Mouse (Mus musculus): Measurements from ENCODE around the gene Tfb2m. TPM values are rescaled to one million over a fixed set of nuclear protein-coding genes. Genes with fewer than 3 reads are reported as not detected.
A peak's percentile ranks its signal among the peaks of the same experiment; 100 is the strongest.

Gene Tfb2m
- polyA plus RNA-seq, 1 experiment from 2014 or later, result 17.3 TPM

DNA sequence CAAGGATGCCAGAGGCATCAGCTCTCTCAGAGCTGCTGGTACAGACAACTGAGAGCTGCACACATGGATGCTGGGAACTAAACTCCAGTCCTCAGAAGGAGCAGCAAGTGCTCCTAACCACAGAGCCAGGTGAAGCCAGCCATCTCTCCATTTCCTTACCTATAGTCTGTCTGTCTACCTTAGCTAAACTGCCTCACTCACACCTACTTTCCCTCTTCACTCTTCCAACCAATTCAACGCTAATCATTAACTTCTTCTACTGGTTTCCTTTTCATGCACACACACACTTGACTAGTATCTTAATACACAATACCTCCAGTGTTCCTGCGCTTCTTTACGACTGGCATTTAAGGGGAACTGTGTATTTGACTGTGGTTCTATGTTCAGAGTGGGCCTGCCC, 6.2 kb downstream of the Tfb2m start:
- peaks cover 11% of the 10 kb centered on the region for H3K4me1 ChIP-seq (replicated peaks)
- no peak overlapping the region for H3K4me3 ChIP-seq (replicated peaks)
- H3K27me3 ChIP-seq, result no peaks in the 10 kb centered on the region
- DNase-seq, result no peak
- H3K9ac ChIP-seq, result no peak overlapping the region
- no peak overlapping the region for H3K4me2 ChIP-seq
- H3K9me3 ChIP-seq (replicated peaks), result no peaks in the 10 kb centered on the region
- no peak for ATAC-seq (ENCODE audit: low read depth)
- WGBS (ENCODE audit: insufficient replicate concordance), result 78% methylated on average over 3 of the region's 3 CpGs
- peaks cover 48% of the 10 kb centered on the region for H3K36me3 ChIP-seq
- no peak overlapping the region for H3K27ac ChIP-seq

DNA sequence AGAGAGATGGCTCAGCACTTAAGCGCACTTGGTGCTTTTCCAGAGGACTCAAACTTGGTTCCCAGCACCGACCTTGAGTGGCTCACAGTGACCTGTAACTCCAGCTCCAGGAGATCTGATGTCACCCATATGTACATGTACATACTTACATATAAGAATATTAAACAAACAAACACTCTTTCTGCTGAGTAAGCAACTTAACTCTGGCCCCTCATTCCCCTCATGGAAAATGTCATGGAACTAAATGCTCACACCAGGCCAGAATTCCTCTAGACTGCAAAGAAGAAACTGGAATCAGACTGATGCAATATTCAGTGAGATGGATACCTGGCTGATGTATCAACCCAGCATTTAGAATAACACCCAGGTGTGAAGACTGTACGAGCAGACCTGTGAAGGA, 7.0 kb downstream of the Tfb2m start:
- peaks cover 53% of the 10 kb centered on the region for H3K36me3 ChIP-seq

DNA sequence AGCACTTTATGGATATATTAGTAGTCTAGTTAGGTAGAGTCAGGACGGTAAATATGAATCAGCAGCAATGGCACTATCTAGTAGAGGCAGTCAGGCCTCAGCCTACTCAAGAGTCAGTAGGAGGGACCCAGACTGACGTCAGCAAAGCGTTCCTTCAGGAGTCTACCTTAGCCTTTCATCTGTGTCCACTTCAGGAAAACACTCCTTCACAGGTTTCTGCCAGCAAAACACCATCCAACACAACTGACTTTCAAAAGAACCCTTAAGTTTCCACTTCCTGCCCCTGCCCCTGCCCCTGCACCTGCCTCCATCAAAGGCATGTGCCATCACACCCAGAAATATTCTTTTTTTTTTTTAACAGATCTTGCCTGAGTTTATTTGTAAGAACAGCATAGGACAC, 26.2 kb downstream of the Tfb2m start:
- no peaks in the 10 kb centered on the region for H3K9me3 ChIP-seq (replicated peaks)
- H3K4me1 ChIP-seq (replicated peaks), result peaks cover 22% of the 10 kb centered on the region
- WGBS (ENCODE audit: insufficient replicate concordance), result 67% methylated on average over 3 of the region's 3 CpGs
- no peak overlapping the region for H3K9ac ChIP-seq
- no peak overlapping the region for H3K4me3 ChIP-seq (replicated peaks)
- ATAC-seq (ENCODE audit: low read depth), result no peak
- no peaks in the 10 kb centered on the region for H3K36me3 ChIP-seq
- no peaks in the 10 kb centered on the region for H3K27me3 ChIP-seq
- H3K27ac ChIP-seq, result no peak overlapping the region
- DNase-seq, result no peak
- H3K4me2 ChIP-seq, result no peak overlapping the region

More for the DNA sequence above, 7.0 kb downstream of the Tfb2m start:
- Histone ChIP-seq H3K4me1 (replicated peaks) (peaks cover 3% of the 10 kb centered on the region; the same call in 1 of the 2 replicates), H3K4me2 (no peak overlapping the region), H3K27ac (no peak overlapping the region), H3K9me3 (replicated peaks) (no peaks in the 10 kb centered on the region), H3K4me3 (replicated peaks) (no peak overlapping the region), H3K9ac (no peak overlapping the region), H3K27me3 (no peaks in the 10 kb centered on the region)
- no peak for DNase-seq
- WGBS (ENCODE audit: insufficient replicate concordance), result 86% methylated on average over 3 of the region's 3 CpGs
- ATAC-seq (ENCODE audit: low read depth), result no peak

DNA sequence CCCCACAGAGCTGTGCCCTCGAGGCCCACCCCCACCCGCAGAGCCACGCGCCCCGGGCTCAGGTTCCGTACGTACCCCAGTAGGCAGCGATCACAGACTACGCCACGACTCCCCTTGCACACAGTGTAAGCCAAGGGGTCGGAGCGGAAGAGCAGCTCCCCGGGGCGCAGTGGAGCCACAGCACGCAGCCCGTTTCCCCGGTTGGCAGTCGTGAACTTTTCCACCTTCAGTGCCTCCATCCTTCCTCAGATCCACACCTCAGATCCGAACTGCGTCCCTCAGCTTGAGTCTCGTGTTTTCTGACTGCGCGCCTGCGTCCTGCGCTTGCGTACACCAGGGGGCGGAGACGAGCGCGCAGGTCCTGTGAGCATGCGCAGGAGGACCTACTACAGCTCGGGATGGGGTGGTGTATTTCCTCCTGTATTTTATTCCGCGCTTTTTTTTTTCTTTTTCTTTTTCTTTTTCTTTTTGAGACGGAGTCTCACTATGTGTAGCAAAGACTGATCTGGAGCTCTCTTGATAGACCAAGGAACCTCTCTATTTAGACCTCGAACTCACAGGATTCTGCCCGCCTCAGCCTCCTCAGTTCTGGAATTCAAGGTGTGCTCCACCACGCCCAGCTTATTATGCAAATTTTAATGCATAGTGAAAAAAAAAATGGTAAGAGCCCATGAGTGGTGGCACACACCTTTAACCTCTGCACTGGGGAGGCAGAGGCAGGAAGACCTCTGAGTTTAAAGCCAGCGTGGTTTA, 28.2 kb downstream of the Tfb2m start, which contains the start of gene Smyd3:
Smyd3 (minus strand) TSS at position 329 of the 753 bp plus-strand sequence.
- H3K4me1 ChIP-seq (replicated peaks), result peaks cover 22% of the 10 kb centered on the region
- no peaks in the 10 kb centered on the region for H3K9me3 ChIP-seq (replicated peaks)
- no peaks in the 10 kb centered on the region for H3K36me3 ChIP-seq
- H3K27ac ChIP-seq, result peak within 1 kb of the TSS; percentile 83
- ATAC-seq (ENCODE audit: low read depth) (peak; percentile 90), DNase-seq (peak; percentile 82)
- 4% methylated on average over 39 of the region's 39 CpGs for WGBS (ENCODE audit: insufficient replicate concordance)
- peak within 1 kb of the TSS; percentile 100 for H3K4me2 ChIP-seq
- peak within 1 kb of the TSS; percentile 87 for H3K9ac ChIP-seq
- H3K27me3 ChIP-seq, result no peaks in the 10 kb centered on the region
- peak within 1 kb of the TSS; percentile 81 for H3K4me3 ChIP-seq (replicated peaks)

DNA sequence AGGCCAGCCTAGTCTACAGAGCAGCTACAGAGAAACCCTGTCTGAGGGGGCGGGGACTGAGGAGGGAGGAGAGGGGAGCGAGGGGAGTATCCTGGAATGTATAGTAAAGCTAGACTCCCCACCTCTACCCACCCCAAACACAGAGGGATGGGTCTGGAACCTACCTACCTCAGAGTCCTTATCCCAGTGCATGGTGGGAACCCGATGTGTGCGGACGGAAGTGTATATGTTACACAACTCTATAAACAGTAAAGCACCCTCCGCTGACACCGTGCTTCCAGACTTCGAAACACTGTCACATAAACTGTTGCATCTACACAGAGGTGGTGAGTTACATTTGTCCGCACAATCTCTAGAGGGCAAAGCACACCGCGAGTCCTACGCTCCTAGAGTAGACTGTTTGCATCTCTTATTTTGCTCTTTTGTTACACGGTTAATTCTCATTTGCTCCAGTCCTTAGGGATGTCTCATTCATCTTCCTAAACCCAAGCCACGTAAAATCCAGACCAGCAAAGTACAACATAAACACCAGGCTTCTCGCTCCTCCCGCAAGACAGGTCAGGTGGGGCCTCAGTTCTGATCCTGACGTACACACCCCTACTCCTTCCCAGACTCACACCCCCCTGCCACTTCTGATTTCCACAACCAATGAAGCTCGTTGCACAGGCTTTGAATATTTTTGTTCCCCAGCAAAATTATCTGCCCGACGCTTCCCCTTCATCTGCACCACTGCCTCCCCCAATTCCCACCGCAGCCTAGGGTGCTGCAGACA, 28.9 kb downstream of the Tfb2m start:
- Histone ChIP-seq H3K27ac (peak overlapping the region; percentile 83), H3K27me3 (no peaks in the 10 kb centered on the region), H3K36me3 (no peaks in the 10 kb centered on the region), H3K9me3 (replicated peaks) (no peaks in the 10 kb centered on the region), H3K4me3 (replicated peaks) (peak overlapping the region; percentile 81), H3K9ac (peak overlapping the region; percentile 87), H3K4me2 (peak overlapping the region; percentile 100), H3K4me1 (replicated peaks) (peaks cover 22% of the 10 kb centered on the region)
- WGBS (ENCODE audit: insufficient replicate concordance), result under 1% methylated on average over 21 of the region's 21 CpGs
- DNase-seq (peak; percentile 24), ATAC-seq (ENCODE audit: low read depth) (peak; percentile 67)

DNA sequence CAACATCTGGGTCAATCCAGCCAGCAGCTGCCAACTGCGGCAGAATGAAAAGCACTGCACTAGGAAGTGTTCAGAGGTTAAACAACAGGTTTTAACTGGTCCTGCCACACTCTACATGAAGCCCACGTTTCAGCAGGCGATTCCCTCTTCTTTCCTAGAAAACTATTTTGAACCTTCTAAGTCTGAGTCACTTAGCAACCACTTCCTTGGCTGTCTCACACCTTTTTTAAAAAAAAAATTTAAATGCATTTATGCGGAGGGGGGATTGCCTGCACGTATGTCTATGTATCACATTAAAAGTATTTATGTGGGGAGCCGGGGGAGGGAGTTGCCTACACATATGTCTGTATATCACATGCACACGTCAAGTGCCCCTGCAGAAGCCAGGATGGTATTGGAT, 34.2 kb downstream of the Tfb2m start:
- WGBS (ENCODE audit: insufficient replicate concordance), result 71% methylated on average over 7 of the region's 7 CpGs
- H3K27ac ChIP-seq, result no peak overlapping the region
- H3K9ac ChIP-seq, result no peak overlapping the region
- H3K9me3 ChIP-seq (replicated peaks), result no peaks in the 10 kb centered on the region
- H3K4me3 ChIP-seq (replicated peaks), result no peak overlapping the region
- no peak overlapping the region for H3K4me2 ChIP-seq
- no peaks in the 10 kb centered on the region for H3K27me3 ChIP-seq
- DNase-seq (no peak), ATAC-seq (ENCODE audit: low read depth) (no peak)
- no peaks in the 10 kb centered on the region for H3K36me3 ChIP-seq
- H3K4me1 ChIP-seq (replicated peaks), result peaks cover 11% of the 10 kb centered on the region

DNA sequence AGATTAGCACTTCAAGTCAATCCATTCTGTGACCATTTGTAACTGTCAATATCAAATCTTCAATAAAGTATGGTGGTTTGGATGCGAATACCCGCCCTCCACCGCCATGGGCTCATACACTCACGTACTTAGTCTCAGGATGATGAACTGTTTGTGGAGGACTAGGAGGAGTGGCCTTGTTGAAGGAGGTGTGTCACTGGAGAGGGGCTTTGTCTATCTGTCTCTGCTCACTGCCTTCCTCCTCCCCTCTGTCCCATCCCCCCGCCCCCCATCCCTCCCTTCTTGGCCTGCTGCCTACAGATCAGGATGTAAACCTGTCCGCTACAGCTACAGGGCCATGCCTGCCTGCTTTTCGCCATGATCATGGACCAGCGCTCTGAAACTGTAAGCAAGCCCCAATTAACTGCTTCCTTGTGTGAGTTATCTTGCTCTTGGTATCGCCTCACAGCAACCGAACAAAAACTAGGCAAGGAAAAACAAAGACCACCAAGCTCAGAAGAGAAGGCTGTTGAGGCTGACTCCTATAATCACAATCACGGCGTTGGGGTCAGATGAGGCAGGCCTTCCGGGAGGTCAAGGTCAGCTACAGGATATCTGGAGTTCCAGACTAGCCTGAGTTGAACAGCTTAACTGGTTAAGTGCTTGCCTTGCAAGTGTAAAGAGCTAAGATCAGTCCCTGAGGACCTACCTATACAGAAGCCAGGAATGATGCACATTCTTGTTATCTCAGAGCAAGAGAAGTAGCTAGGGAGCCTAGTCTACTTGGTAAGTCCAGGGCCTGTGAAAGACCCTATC, 35.3 kb downstream of the Tfb2m start:
- Histone ChIP-seq H3K9me3 (replicated peaks) (no peaks in the 10 kb centered on the region), H3K4me1 (replicated peaks) (peaks cover 4% of the 10 kb centered on the region; the same call in 1 of the 2 replicates), H3K27ac (no peak overlapping the region), H3K9ac (no peak overlapping the region), H3K36me3 (no peaks in the 10 kb centered on the region), H3K27me3 (no peaks in the 10 kb centered on the region), H3K4me3 (replicated peaks) (no peak overlapping the region), H3K4me2 (no peak overlapping the region)
- no peak for DNase-seq
- whole genome bisulfite sequencing (ENCODE audit: insufficient replicate concordance), result 79% methylated on average over 13 of the region's 13 CpGs
- ATAC-seq (ENCODE audit: low read depth), result no peak

DNA sequence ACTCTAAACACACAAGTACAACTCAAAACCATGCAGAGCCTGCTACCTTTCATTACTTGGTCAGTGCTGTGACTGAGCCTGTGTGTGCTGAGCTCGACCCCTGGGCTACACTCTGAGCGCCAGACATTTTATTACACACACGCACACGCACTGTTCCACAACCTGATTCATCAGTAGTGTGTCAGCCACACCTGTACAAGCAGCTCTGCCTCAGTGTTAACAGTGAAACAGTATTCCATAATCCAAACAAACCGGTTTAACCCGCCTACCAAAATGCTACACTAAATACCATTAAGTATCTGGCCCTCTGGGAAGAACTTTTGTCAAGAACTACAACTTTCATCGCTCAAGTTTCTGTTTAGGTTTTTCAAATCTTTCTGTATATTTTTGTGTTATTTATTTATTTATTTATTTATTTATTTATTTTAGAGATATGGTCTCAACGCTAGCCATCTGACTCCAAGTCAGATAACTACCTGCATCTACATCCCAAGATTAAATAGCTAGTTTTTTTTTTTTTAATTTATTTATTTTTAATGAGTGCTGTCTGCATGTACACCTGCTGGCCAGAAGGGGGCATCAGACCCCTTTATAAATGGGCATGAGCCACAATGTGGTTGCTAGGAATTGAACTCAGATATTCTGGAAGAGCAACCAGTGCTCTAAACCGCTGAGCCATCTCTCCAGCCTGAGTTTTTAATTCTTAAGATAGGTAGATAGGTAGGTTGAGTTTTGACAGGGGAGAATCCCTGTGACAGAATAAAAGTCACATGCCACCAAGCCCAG, 39.3 kb downstream of the Tfb2m start:
- Histone ChIP-seq H3K4me3 (replicated peaks) (no peak overlapping the region), H3K4me1 (replicated peaks) (0 out of 2 replicates have a peak, but pooled peaks cover 4% of the 10 kb centered on the region), H3K4me2 (no peak overlapping the region), H3K9me3 (replicated peaks) (no peaks in the 10 kb centered on the region), H3K27ac (no peak overlapping the region), H3K36me3 (no peaks in the 10 kb centered on the region), H3K9ac (no peak overlapping the region), H3K27me3 (no peaks in the 10 kb centered on the region)
- WGBS (ENCODE audit: insufficient replicate concordance), result 57% methylated on average over 9 of the region's 9 CpGs
- ATAC-seq (ENCODE audit: low read depth), result no peak
- no peak for DNase-seq

DNA sequence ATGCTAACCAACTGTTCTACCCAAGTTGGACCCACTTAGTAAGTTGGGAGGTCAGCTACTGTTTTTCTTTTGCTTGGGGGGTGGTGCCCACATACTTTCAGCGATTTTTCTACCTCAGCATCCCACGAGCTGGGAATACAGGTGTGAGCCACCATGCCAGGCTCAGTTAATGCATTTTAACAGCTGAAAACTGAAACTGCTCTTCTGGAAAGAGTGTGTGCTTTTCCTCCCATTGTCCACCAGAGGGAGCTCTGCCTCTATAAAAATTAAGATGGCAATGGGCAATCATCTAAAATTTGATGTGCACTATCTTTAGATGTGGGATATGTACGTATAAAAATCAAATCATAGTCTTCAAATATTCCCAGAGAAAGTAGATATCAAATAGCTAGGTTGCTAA, 43.5 kb downstream of the Tfb2m start:
- Histone ChIP-seq H3K4me3 (replicated peaks) (no peak overlapping the region), H3K4me1 (replicated peaks) (no peaks in the 10 kb centered on the region), H3K27ac (no peak overlapping the region), H3K9me3 (replicated peaks) (no peaks in the 10 kb centered on the region), H3K27me3 (no peaks in the 10 kb centered on the region), H3K4me2 (no peak overlapping the region), H3K36me3 (no peaks in the 10 kb centered on the region), H3K9ac (no peak overlapping the region)
- no peak for ATAC-seq (ENCODE audit: low read depth)
- no peak for DNase-seq
- WGBS (ENCODE audit: insufficient replicate concordance), result 8% methylated on average over 3 of the region's 3 CpGs

DNA sequence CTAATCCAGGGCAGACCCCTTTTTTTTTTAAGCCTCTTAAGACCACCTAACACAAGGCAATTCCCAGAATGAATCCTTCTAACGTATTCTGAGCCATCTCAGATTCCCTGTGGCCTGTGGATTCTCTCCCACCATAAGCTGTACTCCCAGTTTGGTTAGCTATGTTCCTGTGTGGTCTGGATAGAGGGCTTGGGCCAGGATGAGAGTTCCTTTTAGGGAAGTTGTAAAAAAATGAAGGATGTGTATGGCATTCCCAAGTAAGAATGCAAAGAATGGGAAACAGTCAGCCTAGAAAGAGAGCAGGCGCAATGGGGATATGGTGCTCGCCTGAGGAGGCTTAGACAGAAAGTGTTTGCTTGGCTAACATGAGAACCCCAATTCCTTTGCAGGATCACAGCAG, 46.8 kb downstream of the Tfb2m start:
- no peak for ATAC-seq (ENCODE audit: low read depth)
- 70% methylated on average over 3 of the region's 3 CpGs for WGBS (ENCODE audit: insufficient replicate concordance)

More for the DNA sequence above, 46.8 kb downstream of the Tfb2m start:
- H3K9me3 ChIP-seq (replicated peaks), result no peaks in the 10 kb centered on the region
- no peaks in the 10 kb centered on the region for H3K27me3 ChIP-seq
- H3K9ac ChIP-seq, result no peak overlapping the region
- no peaks in the 10 kb centered on the region for H3K36me3 ChIP-seq
- no peak for DNase-seq
- H3K27ac ChIP-seq, result no peak overlapping the region
- H3K4me3 ChIP-seq (replicated peaks), result no peak overlapping the region
- H3K4me2 ChIP-seq, result no peak overlapping the region
- H3K4me1 ChIP-seq (replicated peaks), result no peaks in the 10 kb centered on the region

Data from liver, embryonic 13.5 days (tissue).